Mouse (Mus musculus): Measurements from ENCODE around the gene Rcn3. TPM values are rescaled to one million over a fixed set of nuclear protein-coding genes. Genes with fewer than 3 reads are reported as not detected.

Rcn3 gene
- total RNA-seq (2014; rRNA removed) (24.2 and 29.5 TPM in 2 replicates), polyA plus RNA-seq (2015; fragmentation: Nextera tagmentation; extraction: Ambion mirVana) (31.9 and 33.6 TPM in 2 replicates)

DNA sequence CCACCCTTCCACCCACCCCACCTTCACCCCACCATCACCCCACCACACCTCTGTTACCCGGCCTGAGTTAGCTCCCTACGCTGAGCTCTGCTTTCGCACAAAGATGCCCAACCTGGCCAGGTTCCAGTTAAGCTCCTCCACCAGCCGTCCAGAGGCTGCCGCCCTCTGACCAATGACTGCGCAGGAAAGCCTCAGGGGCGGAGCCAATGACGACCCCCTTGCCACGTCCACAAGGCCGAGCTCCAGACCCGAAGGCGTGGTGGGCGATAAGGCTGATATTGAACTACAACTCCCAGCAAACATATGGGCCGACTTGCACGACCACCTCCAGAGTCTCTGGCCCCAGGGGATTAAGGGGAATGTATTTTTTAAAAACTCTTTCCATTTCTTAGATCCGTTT lies at the start of gene Rcn3:
TSS of gene Rcn3 (minus strand) at position 174 of the 400 bp plus-strand sequence.
- Histone ChIP-seq H3K27ac (ENCODE audit: low read depth, low read length) (no peak within 1 kb of the TSS), H3K4me1 (ENCODE audit: insufficient read depth, low read length) (no peaks in the 10 kb centered on the region), H3K4me2 (ENCODE audit: low read depth, low read length, poor library complexity, severe bottlenecking) (peak within 1 kb of the TSS; percentile 65), H3K36me3 (ENCODE audit: insufficient read depth, low read length) (no peaks in the 10 kb centered on the region), H3K27me3 (ENCODE audit: insufficient read depth, low read length) (no peaks in the 10 kb centered on the region), H3K9ac (replicated peaks; ENCODE audit: low read length, poor library complexity, severe bottlenecking) (peak within 1 kb of the TSS; percentile 36; the same call in 1 of the 2 replicates), H3K4me3 (ENCODE audit: low read depth, low read length) (peak within 1 kb of the TSS; percentile 33), H3K9me3 (ENCODE audit: low read length) (no peaks in the 10 kb centered on the region)
- ATAC-seq (ENCODE audit: low FRiP score) (peak; percentile 87), DNase-seq (ENCODE audit: low spot score) (peak; percentile 96)
- WGBS, result under 1% methylated on average over 16 of the region's 16 CpGs
- no peak for TF ChIP-seq CTCF (IDR thresholded peaks at IDR 0.05)

DNA sequence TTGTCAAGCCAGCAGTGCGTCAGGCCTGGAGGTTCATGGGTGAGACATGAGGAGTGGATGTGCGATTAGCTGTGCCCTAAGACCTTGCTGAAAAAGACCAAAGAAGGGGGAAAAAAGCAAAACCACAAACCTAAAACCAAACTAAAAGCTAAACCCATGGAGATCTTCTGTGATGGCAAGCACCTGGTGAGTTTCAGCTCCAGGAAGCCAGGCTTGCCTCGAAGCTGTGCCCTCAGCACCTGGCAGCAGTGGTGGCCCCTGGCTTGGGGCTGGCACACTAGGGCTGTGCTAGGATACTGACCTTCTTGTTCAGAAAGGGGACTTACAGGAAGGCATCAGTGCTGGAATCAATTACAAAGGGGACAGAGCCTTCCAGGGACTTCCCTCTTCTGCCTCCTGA lies 49.3 kb upstream of the Rcn3 start:
- Histone ChIP-seq H3K9me3 (ENCODE audit: low read length) (no peaks in the 10 kb centered on the region), H3K9ac (replicated peaks; ENCODE audit: low read length, poor library complexity, severe bottlenecking) (no peak overlapping the region), H3K4me1 (ENCODE audit: insufficient read depth, low read length) (no peaks in the 10 kb centered on the region), H3K4me2 (ENCODE audit: low read depth, low read length, poor library complexity, severe bottlenecking) (no peak overlapping the region), H3K27me3 (ENCODE audit: insufficient read depth, low read length) (no peaks in the 10 kb centered on the region), H3K4me3 (ENCODE audit: low read depth, low read length) (no peak overlapping the region), H3K27ac (ENCODE audit: low read depth, low read length) (no peak overlapping the region), H3K36me3 (ENCODE audit: insufficient read depth, low read length) (peaks cover 3% of the 10 kb centered on the region; the same call in 1 of the 2 replicates)
- no peak for ATAC-seq (ENCODE audit: low FRiP score)
- DNase-seq (ENCODE audit: low spot score), result no peak
- TF ChIP-seq CTCF (IDR thresholded peaks at IDR 0.05), result no peak
- 86% methylated on average over 3 of the region's 3 CpGs for WGBS

DNA sequence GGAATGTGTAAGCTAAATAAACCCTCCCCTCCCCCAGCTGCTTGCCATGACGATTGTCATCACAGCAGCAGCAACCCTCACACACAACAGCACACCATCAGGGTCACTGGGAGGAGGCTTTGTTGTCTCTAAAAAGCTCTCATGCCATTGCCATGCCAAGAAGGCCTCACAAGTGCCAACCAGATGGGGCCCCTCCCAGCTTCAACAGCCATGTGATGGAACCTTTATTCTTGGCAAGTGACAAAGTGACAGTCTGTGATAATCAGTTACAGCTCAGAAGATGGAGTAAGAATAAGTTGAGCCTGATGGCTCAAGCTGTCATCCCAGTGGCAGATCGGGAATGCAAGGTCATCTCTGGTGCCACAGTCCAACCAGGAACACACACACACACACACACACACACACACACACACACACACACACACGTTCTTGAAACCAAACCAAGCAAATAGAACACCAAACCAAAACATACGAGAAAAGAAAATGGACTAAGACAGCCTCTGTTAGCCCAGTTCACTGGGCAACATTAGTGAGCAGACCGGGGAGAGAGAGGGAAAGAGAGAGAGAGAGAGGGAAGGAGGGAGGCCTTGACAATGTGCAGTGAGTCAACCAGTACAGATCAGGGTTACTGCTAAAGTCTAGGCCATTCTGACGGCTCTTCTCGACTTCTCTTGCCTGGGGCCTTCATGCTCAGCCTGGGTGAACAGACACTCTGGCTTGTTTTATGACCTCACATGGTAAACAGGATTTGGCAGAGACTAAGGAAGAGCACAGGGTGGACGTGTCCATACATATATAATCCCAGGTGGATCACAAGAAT lies 48.1 kb upstream of the Rcn3 start:
- Histone ChIP-seq H3K4me3 (ENCODE audit: low read depth, low read length) (no peak overlapping the region), H3K9me3 (ENCODE audit: low read length) (no peaks in the 10 kb centered on the region), H3K27ac (ENCODE audit: low read depth, low read length) (no peak overlapping the region), H3K4me2 (ENCODE audit: low read depth, low read length, poor library complexity, severe bottlenecking) (no peak overlapping the region), H3K9ac (replicated peaks; ENCODE audit: low read length, poor library complexity, severe bottlenecking) (no peak overlapping the region), H3K27me3 (ENCODE audit: insufficient read depth, low read length) (no peaks in the 10 kb centered on the region), H3K36me3 (ENCODE audit: insufficient read depth, low read length) (no peaks in the 10 kb centered on the region), H3K4me1 (ENCODE audit: insufficient read depth, low read length) (no peaks in the 10 kb centered on the region)
- DNase-seq (ENCODE audit: low spot score), result peak; percentile 50
- 85% methylated on average over 8 of the region's 8 CpGs for WGBS
- ATAC-seq (ENCODE audit: low FRiP score), result no peak
- TF ChIP-seq CTCF (IDR thresholded peaks at IDR 0.05), result no peak

DNA sequence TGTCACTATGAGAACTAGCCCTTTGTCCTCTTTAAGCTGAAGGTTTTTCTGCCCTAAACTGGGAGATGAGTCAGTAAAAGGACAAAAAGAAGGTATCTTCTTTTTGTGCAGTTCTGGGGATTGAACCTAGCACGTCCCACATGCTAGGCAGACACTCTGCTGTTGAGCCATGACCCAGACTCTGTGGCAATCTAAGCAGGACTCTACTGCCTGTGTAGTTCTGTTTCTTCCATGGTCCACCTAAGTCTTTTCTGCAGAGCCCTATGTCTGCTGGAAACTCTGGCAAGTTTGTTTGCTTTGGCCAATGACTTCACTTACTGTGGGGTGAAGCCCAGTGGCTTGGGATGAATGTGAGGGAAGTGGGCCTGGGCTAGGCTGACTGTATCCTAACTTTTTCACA lies 46.4 kb upstream of the Rcn3 start:
- 80% methylated on average over 1 of the region's 1 CpGs for WGBS
- Histone ChIP-seq H3K9ac (replicated peaks; ENCODE audit: low read length, poor library complexity, severe bottlenecking) (no peak overlapping the region), H3K9me3 (ENCODE audit: low read length) (no peaks in the 10 kb centered on the region), H3K27me3 (ENCODE audit: insufficient read depth, low read length) (no peaks in the 10 kb centered on the region), H3K4me1 (ENCODE audit: insufficient read depth, low read length) (no peaks in the 10 kb centered on the region), H3K36me3 (ENCODE audit: insufficient read depth, low read length) (no peaks in the 10 kb centered on the region), H3K27ac (ENCODE audit: low read depth, low read length) (no peak overlapping the region), H3K4me2 (ENCODE audit: low read depth, low read length, poor library complexity, severe bottlenecking) (no peak overlapping the region), H3K4me3 (ENCODE audit: low read depth, low read length) (no peak overlapping the region)
- TF ChIP-seq CTCF (IDR thresholded peaks at IDR 0.05), result no peak
- ATAC-seq (ENCODE audit: low FRiP score) (no peak), DNase-seq (ENCODE audit: low spot score) (no peak)

DNA sequence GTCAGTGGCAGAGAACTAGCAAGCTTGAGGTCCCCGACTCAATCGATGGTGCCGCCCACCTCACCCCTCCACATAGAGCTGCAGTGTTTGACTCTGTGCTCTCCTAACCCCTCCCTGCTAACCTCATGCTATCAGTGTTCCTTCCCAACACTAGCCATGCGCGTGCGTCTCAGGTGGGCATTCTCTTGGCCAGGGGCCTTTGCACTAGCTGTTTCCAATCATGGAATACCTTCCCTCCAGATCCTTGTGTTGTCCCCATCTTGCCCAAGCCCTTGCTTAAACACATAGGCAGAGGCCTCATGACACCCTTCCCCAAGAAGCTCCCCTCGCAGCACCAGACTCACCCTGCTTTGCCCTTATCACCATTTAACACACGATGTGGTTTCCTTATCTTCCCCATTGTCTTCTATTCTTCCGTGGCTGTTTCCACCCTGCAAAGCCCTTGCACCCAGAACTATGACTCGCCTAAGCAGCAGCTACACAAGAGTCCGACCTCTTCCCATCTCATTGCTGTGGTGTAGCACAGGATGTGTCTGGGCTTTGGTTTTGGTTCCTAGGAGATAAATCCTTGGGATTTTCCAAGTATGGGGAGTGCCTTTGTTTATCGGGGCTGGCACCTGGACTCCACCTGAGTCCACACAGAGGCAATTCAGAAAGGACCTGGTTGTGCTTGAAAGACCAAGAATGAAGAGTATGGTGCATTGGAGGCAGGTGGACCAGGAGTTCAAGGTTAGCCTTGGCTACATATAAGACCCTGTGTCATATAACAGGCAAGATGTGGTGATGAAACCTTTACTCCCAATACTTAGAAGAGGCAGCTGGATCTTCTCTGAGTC lies 45.4 kb upstream of the Rcn3 start:
- no peak overlapping the region for H3K4me3 ChIP-seq (ENCODE audit: low read depth, low read length)
- H3K27ac ChIP-seq (ENCODE audit: low read depth, low read length), result no peak overlapping the region
- H3K27me3 ChIP-seq (ENCODE audit: insufficient read depth, low read length), result no peaks in the 10 kb centered on the region
- ATAC-seq (ENCODE audit: low FRiP score) (no peak), DNase-seq (ENCODE audit: low spot score) (no peak)
- H3K4me2 ChIP-seq (ENCODE audit: low read depth, low read length, poor library complexity, severe bottlenecking), result no peak overlapping the region
- TF ChIP-seq CTCF (IDR thresholded peaks at IDR 0.05), result no peak
- no peaks in the 10 kb centered on the region for H3K4me1 ChIP-seq (ENCODE audit: insufficient read depth, low read length)
- no peaks in the 10 kb centered on the region for H3K9me3 ChIP-seq (ENCODE audit: low read length)
- 84% methylated on average over 12 of the region's 12 CpGs for WGBS
- H3K9ac ChIP-seq (replicated peaks; ENCODE audit: low read length, poor library complexity, severe bottlenecking), result no peak overlapping the region
- H3K36me3 ChIP-seq (ENCODE audit: insufficient read depth, low read length), result no peaks in the 10 kb centered on the region
